Mouse (Mus musculus): ENCODE results near the gene Hagh. TPM values are rescaled to one million over a fixed set of nuclear protein-coding genes. Genes with fewer than 3 reads are reported as not detected.

Hagh gene
- 27.2 and 28.8 TPM in 2 replicates for polyA plus RNA-seq (2014; fragmentation: Nextera tagmentation; extraction: Ambion mirVana)

DNA sequence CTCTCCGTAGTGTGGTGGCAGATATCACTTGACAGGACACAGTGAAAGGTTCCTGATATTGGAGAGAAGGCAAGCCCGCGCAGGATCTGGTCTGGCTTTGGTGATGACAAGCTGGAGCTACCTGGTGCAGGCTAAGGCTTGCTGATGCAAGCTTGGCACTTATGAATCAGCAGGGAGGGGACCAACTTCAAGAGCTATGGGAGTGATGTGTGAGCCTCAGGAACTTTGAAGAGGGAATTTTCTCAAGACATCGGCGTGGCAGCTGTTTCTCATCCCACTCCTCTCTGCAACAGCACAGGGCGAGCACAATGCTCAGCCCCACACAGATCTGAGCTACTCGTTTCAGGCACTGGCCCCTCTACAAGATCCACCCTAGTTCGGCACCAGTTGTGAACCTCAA is at the start of gene Hagh:
Gene Hagh (plus strand): TSS at position 302 of the 400 bp plus-strand sequence.
- Histone ChIP-seq H3K9ac (ENCODE audit: low read length) (no peak within 1 kb of the TSS), H3K4me2 (ENCODE audit: low read depth, severe bottlenecking) (no peak within 1 kb of the TSS), H3K36me3 (ENCODE audit: control insufficient read depth, insufficient read depth, low read length) (no peaks in the 10 kb centered on the region), H3K4me3 (ENCODE audit: low read depth, low read length) (no peak within 1 kb of the TSS), H3K27ac (replicated peaks; ENCODE audit: low read depth, low read length) (no peak within 1 kb of the TSS), H3K27me3 (ENCODE audit: control insufficient read depth, insufficient read depth, low read length) (no peaks in the 10 kb centered on the region), H3K4me1 (ENCODE audit: control insufficient read depth, insufficient read depth, low read length) (no peaks in the 10 kb centered on the region), H3K9me3 (ENCODE audit: control insufficient read depth, low read length) (no peaks in the 10 kb centered on the region)
- DNase-seq (ENCODE audit: low spot score): no peak
- WGBS: 65% methylated on average over 8 of the region's 8 CpGs
- ATAC-seq (ENCODE audit: insufficient number of reproducible peaks, low FRiP score, low TSS enrichment, low read depth): no peak

GRCm38 (mm10) chr17:24792190-24792589 is 47.8 kb upstream of the Hagh start:
- Histone ChIP-seq H3K4me3 (ENCODE audit: low read depth, low read length) (no peak overlapping the region), H3K9ac (ENCODE audit: low read length) (no peak overlapping the region), H3K4me2 (ENCODE audit: low read depth, severe bottlenecking) (no peak overlapping the region), H3K27me3 (ENCODE audit: control insufficient read depth, insufficient read depth, low read length) (no peaks in the 10 kb centered on the region), H3K27ac (replicated peaks; ENCODE audit: low read depth, low read length) (no peak overlapping the region), H3K4me1 (ENCODE audit: control insufficient read depth, insufficient read depth, low read length) (no peaks in the 10 kb centered on the region), H3K36me3 (ENCODE audit: control insufficient read depth, insufficient read depth, low read length) (no peaks in the 10 kb centered on the region), H3K9me3 (ENCODE audit: control insufficient read depth, low read length) (no peaks in the 10 kb centered on the region)
- 60% methylated on average over 8 of the region's 8 CpGs for WGBS
- DNase-seq (ENCODE audit: low spot score) (no peak), ATAC-seq (ENCODE audit: insufficient number of reproducible peaks, low FRiP score, low TSS enrichment, low read depth) (no peak)

DNA sequence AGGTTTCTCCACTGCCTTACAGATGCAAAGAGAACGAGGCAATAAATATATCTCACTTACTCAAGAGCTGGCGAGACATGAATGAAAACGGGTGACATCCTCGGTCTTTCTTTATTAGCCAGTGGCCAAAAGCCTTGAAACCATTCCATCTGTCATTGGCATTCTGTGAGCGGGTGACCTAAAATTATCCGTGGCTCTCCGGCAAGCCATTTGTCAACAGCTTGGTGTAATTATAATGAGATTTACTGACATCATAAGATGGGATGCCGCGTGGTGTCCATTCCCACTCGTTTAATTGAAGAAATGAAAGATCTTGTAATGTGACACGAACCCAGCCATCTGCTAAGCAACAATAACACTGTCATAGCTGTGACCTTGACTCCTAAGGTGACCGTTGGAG is 45.2 kb upstream of the Hagh start:
- Histone ChIP-seq H3K4me2 (ENCODE audit: low read depth, severe bottlenecking) (no peak overlapping the region), H3K27ac (replicated peaks; ENCODE audit: low read depth, low read length) (no peak overlapping the region), H3K4me1 (ENCODE audit: control insufficient read depth, insufficient read depth, low read length) (no peaks in the 10 kb centered on the region), H3K27me3 (ENCODE audit: control insufficient read depth, insufficient read depth, low read length) (no peaks in the 10 kb centered on the region), H3K4me3 (ENCODE audit: low read depth, low read length) (no peak overlapping the region), H3K36me3 (ENCODE audit: control insufficient read depth, insufficient read depth, low read length) (no peaks in the 10 kb centered on the region), H3K9me3 (ENCODE audit: control insufficient read depth, low read length) (no peaks in the 10 kb centered on the region), H3K9ac (ENCODE audit: low read length) (no peak overlapping the region)
- ATAC-seq (ENCODE audit: insufficient number of reproducible peaks, low FRiP score, low TSS enrichment, low read depth) (no peak), DNase-seq (ENCODE audit: low spot score) (no peak)
- 56% methylated on average over 12 of the region's 12 CpGs for WGBS

- no peak overlapping the region for H3K4me2 ChIP-seq (ENCODE audit: low read depth, severe bottlenecking)
- H3K4me1 ChIP-seq (ENCODE audit: control insufficient read depth, insufficient read depth, low read length): no peaks in the 10 kb centered on the region
- no peaks in the 10 kb centered on the region for H3K36me3 ChIP-seq (ENCODE audit: control insufficient read depth, insufficient read depth, low read length)
- ATAC-seq (ENCODE audit: insufficient number of reproducible peaks, low FRiP score, low TSS enrichment, low read depth) (no peak), DNase-seq (ENCODE audit: low spot score) (no peak)
- no peaks in the 10 kb centered on the region for H3K27me3 ChIP-seq (ENCODE audit: control insufficient read depth, insufficient read depth, low read length)
- no peak overlapping the region for H3K4me3 ChIP-seq (ENCODE audit: low read depth, low read length)
- H3K27ac ChIP-seq (replicated peaks; ENCODE audit: low read depth, low read length): no peak overlapping the region
- 87% methylated on average over 3 of the region's 3 CpGs for WGBS
- no peaks in the 10 kb centered on the region for H3K9me3 ChIP-seq (ENCODE audit: control insufficient read depth, low read length)
- H3K9ac ChIP-seq (ENCODE audit: low read length): no peak overlapping the region
Measured at GRCm38 (mm10) chr17:24796969-24797368, 43.0 kb upstream of the Hagh start.

- no peak for ATAC-seq (ENCODE audit: insufficient number of reproducible peaks, low FRiP score, low TSS enrichment, low read depth)
- no peak overlapping the region for H3K4me3 ChIP-seq (ENCODE audit: low read depth, low read length)
- no peak overlapping the region for H3K27ac ChIP-seq (replicated peaks; ENCODE audit: low read depth, low read length)
- no peak overlapping the region for H3K4me2 ChIP-seq (ENCODE audit: low read depth, severe bottlenecking)
- no peaks in the 10 kb centered on the region for H3K36me3 ChIP-seq (ENCODE audit: control insufficient read depth, insufficient read depth, low read length)
- DNase-seq (ENCODE audit: low spot score): no peak
- no peaks in the 10 kb centered on the region for H3K27me3 ChIP-seq (ENCODE audit: control insufficient read depth, insufficient read depth, low read length)
- H3K9me3 ChIP-seq (ENCODE audit: control insufficient read depth, low read length): no peaks in the 10 kb centered on the region
- H3K4me1 ChIP-seq (ENCODE audit: control insufficient read depth, insufficient read depth, low read length): no peaks in the 10 kb centered on the region
- H3K9ac ChIP-seq (ENCODE audit: low read length): no peak overlapping the region
- 57% methylated on average over 9 of the region's 9 CpGs for WGBS
Measured at GRCm38 (mm10) chr17:24798229-24798628, 41.7 kb upstream of the Hagh start.

GRCm38 (mm10) chr17:24799476-24799875 is 40.5 kb upstream of the Hagh start:
- H3K4me3 ChIP-seq (ENCODE audit: low read depth, low read length): no peak overlapping the region
- DNase-seq (ENCODE audit: low spot score) (no peak), ATAC-seq (ENCODE audit: insufficient number of reproducible peaks, low FRiP score, low TSS enrichment, low read depth) (no peak)
- H3K9me3 ChIP-seq (ENCODE audit: control insufficient read depth, low read length): no peaks in the 10 kb centered on the region
- H3K36me3 ChIP-seq (ENCODE audit: control insufficient read depth, insufficient read depth, low read length): no peaks in the 10 kb centered on the region
- H3K9ac ChIP-seq (ENCODE audit: low read length): no peak overlapping the region
- no peaks in the 10 kb centered on the region for H3K4me1 ChIP-seq (ENCODE audit: control insufficient read depth, insufficient read depth, low read length)
- no peak overlapping the region for H3K4me2 ChIP-seq (ENCODE audit: low read depth, severe bottlenecking)
- no peak overlapping the region for H3K27ac ChIP-seq (replicated peaks; ENCODE audit: low read depth, low read length)
- H3K27me3 ChIP-seq (ENCODE audit: control insufficient read depth, insufficient read depth, low read length): no peaks in the 10 kb centered on the region; the same call in none of the 2 replicates
- WGBS: 89% methylated on average over 4 of the region's 4 CpGs

DNA sequence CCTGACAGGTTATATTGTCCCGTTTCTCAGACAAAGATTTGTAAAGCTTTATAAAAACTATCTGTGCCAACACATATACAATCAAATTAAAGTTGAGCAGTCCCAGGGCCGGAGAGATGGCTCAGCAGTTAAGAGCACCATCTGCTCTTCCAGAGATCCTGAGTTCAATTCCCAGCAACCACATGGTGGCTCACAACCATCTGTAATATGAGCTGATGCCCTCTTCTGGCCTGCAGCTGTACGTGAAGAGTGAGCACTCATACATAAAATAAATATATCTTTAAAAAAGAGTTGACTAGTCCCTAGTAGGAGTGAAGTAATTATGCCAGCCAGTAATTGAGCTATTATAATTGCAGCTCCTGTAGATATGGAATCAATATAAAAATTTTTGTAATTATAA is 39.4 kb upstream of the Hagh start:
- H3K4me1 ChIP-seq (ENCODE audit: control insufficient read depth, insufficient read depth, low read length): no peaks in the 10 kb centered on the region
- no peak overlapping the region for H3K9ac ChIP-seq (ENCODE audit: low read length)
- DNase-seq (ENCODE audit: low spot score) (no peak), ATAC-seq (ENCODE audit: insufficient number of reproducible peaks, low FRiP score, low TSS enrichment, low read depth) (no peak)
- no peaks in the 10 kb centered on the region for H3K36me3 ChIP-seq (ENCODE audit: control insufficient read depth, insufficient read depth, low read length)
- H3K4me3 ChIP-seq (ENCODE audit: low read depth, low read length): no peak overlapping the region
- H3K27me3 ChIP-seq (ENCODE audit: control insufficient read depth, insufficient read depth, low read length): peaks cover 4% of the 10 kb centered on the region
- WGBS: 51% methylated on average over 3 of the region's 3 CpGs
- no peak overlapping the region for H3K4me2 ChIP-seq (ENCODE audit: low read depth, severe bottlenecking)
- H3K9me3 ChIP-seq (ENCODE audit: control insufficient read depth, low read length): no peaks in the 10 kb centered on the region
- no peak overlapping the region for H3K27ac ChIP-seq (replicated peaks; ENCODE audit: low read depth, low read length)

DNA sequence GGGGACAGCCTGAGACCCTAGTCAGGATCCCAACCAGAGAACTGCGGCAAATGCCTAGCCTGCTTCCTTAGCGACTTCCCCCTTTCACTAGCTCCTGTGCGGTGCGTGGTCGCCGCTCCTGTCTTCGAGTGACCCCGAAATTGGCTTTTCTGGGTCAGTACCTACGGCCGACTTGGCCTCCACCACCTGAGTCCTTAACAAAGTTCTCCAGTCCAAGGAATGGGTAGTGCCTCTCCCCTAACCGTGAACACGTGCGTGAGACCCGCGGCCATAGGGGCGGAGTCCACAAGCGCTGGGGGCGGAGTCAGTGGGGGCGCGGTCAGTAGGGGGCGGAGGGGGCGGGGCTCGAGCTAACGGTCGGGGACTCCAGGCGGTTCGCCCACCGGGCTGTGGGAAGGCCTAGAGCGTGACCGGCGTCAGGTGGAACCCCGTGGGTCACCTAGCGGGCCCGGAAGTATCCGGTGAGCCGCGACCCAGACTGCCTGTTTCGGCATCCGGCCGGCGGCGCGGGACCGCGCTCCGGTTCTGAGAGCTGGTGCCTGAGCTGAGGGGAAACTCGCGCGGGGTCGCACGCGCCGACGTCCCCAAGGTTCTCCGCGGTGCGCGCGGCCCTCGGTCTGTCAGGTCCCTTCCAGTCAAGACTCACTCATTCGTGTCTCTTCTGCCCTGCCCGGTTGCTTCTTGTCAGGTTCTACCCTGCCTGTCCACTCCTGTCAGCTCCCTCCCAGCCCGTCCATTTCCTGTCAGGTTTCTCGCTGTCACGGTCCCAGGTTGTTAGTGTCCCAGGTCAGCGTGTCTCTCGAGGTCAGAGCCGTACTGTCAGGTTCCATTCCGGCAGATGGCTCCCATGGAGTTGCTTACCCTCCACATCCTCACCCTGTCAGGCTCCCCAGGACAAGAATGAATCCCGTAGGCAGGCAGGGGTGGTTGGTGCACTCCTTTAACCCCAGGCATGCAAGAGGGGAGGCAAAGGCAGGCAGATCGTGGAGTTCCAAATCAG is 35.7 kb upstream of the Hagh start, which contains the start of gene Meiob:
Gene Meiob (plus strand): TSS at position 338 of the 1,000 bp plus-strand sequence.
- Histone ChIP-seq H3K9ac (ENCODE audit: low read length) (peak within 1 kb of the TSS; percentile 34), H3K9me3 (ENCODE audit: control insufficient read depth, low read length) (no peaks in the 10 kb centered on the region), H3K4me1 (ENCODE audit: control insufficient read depth, insufficient read depth, low read length) (no peaks in the 10 kb centered on the region), H3K4me2 (ENCODE audit: low read depth, severe bottlenecking) (peak within 1 kb of the TSS; percentile 60), H3K27ac (replicated peaks; ENCODE audit: low read depth, low read length) (no peak within 1 kb of the TSS), H3K27me3 (ENCODE audit: control insufficient read depth, insufficient read depth, low read length) (peaks cover 6% of the 10 kb centered on the region), H3K36me3 (ENCODE audit: control insufficient read depth, insufficient read depth, low read length) (no peaks in the 10 kb centered on the region), H3K4me3 (ENCODE audit: low read depth, low read length) (peak within 1 kb of the TSS; percentile 40)
- peak; percentile 85 for DNase-seq (ENCODE audit: low spot score)
- ATAC-seq (ENCODE audit: insufficient number of reproducible peaks, low FRiP score, low TSS enrichment, low read depth): peak; percentile 82
- under 1% methylated on average over 71 of the region's 71 CpGs for WGBS
